Mouse (Mus musculus): Measurements from ENCODE around the gene Unc13d. TPM values are rescaled to one million over a fixed set of nuclear protein-coding genes. Genes with fewer than 3 reads are reported as not detected.

Unc13d gene
- polyA plus RNA-seq, 1 experiment from 2014 or later, result 7.2 TPM

GRCm38 (mm10) chr11:116064187-116064867 is 13.4 kb downstream of the Unc13d start:
- H3K27me3 ChIP-seq (ENCODE audit: insufficient read depth, poor library complexity, severe bottlenecking), result no peaks in the 10 kb centered on the region; the same call in 1 of the 2 replicates

GRCm38 (mm10) chr11:116063562-116063961 is 14.2 kb downstream of the Unc13d start:
- Histone ChIP-seq H3K27ac (no peak overlapping the region), H3K4me3 (no peak overlapping the region), H3K4me1 (peaks cover 26% of the 10 kb centered on the region), H3K27me3 (ENCODE audit: insufficient read depth, poor library complexity, severe bottlenecking) (no peaks in the 10 kb centered on the region; the same call in 1 of the 2 replicates), H3K9me3 (no peaks in the 10 kb centered on the region), H3K36me3 (peaks cover 38% of the 10 kb centered on the region)
- 65% methylated on average over 13 of the region's 13 CpGs for WGBS
- DNase-seq (ENCODE audit: low spot score), result no peak

More at GRCm38 (mm10) chr11:116064187-116064867, 13.4 kb downstream of the Unc13d start:
- Histone ChIP-seq H3K27ac (peak overlapping the region; percentile 37; the same call in 1 of the 2 replicates), H3K36me3 (peaks cover 31% of the 10 kb centered on the region), H3K4me3 (no peak overlapping the region), H3K4me1 (peaks cover 26% of the 10 kb centered on the region), H3K9me3 (no peaks in the 10 kb centered on the region)
- 56% methylated on average over 23 of the region's 23 CpGs for WGBS
- DNase-seq (ENCODE audit: low spot score), result no peak

- Histone ChIP-seq H3K4me1 (peaks cover 32% of the 10 kb centered on the region), H3K27me3 (ENCODE audit: insufficient read depth, poor library complexity, severe bottlenecking) (no peaks in the 10 kb centered on the region), H3K36me3 (peaks cover 49% of the 10 kb centered on the region), H3K4me3 (no peak overlapping the region), H3K27ac (no peak overlapping the region), H3K9me3 (no peaks in the 10 kb centered on the region)
- 69% methylated on average over 8 of the region's 8 CpGs for WGBS
- no peak for DNase-seq (ENCODE audit: low spot score)
Observed at GRCm38 (mm10) chr11:116062521-116062920, 15.2 kb downstream of the Unc13d start.

GRCm38 (mm10) chr11:116061641-116062415 is 15.9 kb downstream of the Unc13d start:
- Histone ChIP-seq H3K9me3 (no peaks in the 10 kb centered on the region), H3K36me3 (peaks cover 56% of the 10 kb centered on the region), H3K4me3 (no peak overlapping the region), H3K4me1 (peaks cover 37% of the 10 kb centered on the region), H3K27me3 (ENCODE audit: insufficient read depth, poor library complexity, severe bottlenecking) (no peaks in the 10 kb centered on the region), H3K27ac (no peak overlapping the region)
- DNase-seq (ENCODE audit: low spot score), result no peak
- WGBS, result 86% methylated on average over 13 of the region's 13 CpGs

- H3K36me3 ChIP-seq, result peaks cover 66% of the 10 kb centered on the region
Observed at GRCm38 (mm10) chr11:116060596-116060995, 17.2 kb downstream of the Unc13d start.

GRCm38 (mm10) chr11:116059691-116060025 is 18.1 kb downstream of the Unc13d start:
- Histone ChIP-seq H3K4me1 (peaks cover 39% of the 10 kb centered on the region), H3K4me3 (no peak overlapping the region), H3K9me3 (no peaks in the 10 kb centered on the region), H3K27me3 (ENCODE audit: insufficient read depth, poor library complexity, severe bottlenecking) (no peaks in the 10 kb centered on the region), H3K36me3 (peaks cover 75% of the 10 kb centered on the region), H3K27ac (no peak overlapping the region)
- WGBS, result 93% methylated on average over 11 of the region's 11 CpGs
- DNase-seq (ENCODE audit: low spot score), result no peak

More at GRCm38 (mm10) chr11:116060596-116060995, 17.2 kb downstream of the Unc13d start:
- Histone ChIP-seq H3K9me3 (no peaks in the 10 kb centered on the region), H3K4me3 (no peak overlapping the region), H3K4me1 (peaks cover 41% of the 10 kb centered on the region), H3K27ac (no peak overlapping the region), H3K27me3 (ENCODE audit: insufficient read depth, poor library complexity, severe bottlenecking) (no peaks in the 10 kb centered on the region)
- DNase-seq (ENCODE audit: low spot score), result no peak
- WGBS, result 84% methylated on average over 9 of the region's 9 CpGs

- DNase-seq (ENCODE audit: low spot score), result no peak
- 90% methylated on average over 17 of the region's 17 CpGs for WGBS
- Histone ChIP-seq H3K27ac (no peak overlapping the region), H3K9me3 (no peaks in the 10 kb centered on the region), H3K27me3 (ENCODE audit: insufficient read depth, poor library complexity, severe bottlenecking) (no peaks in the 10 kb centered on the region), H3K4me1 (peaks cover 34% of the 10 kb centered on the region), H3K4me3 (no peak overlapping the region), H3K36me3 (peaks cover 81% of the 10 kb centered on the region)
Observed at GRCm38 (mm10) chr11:116058868-116059690, 18.7 kb downstream of the Unc13d start.

GRCm38 (mm10) chr11:116058022-116058614 is 19.6 kb downstream of the Unc13d start:
- Histone ChIP-seq H3K4me1 (peaks cover 29% of the 10 kb centered on the region), H3K27ac (0 out of 2 replicates have a peak overlapping the region, but pooled peaks have one; percentile 37), H3K36me3 (peaks cover 91% of the 10 kb centered on the region), H3K9me3 (no peaks in the 10 kb centered on the region), H3K27me3 (ENCODE audit: insufficient read depth, poor library complexity, severe bottlenecking) (no peaks in the 10 kb centered on the region), H3K4me3 (no peak overlapping the region)
- no peak for DNase-seq (ENCODE audit: low spot score)
- WGBS, result 82% methylated on average over 12 of the region's 12 CpGs

GRCm38 (mm10) chr11:116057237-116057881 is 20.4 kb downstream of the Unc13d start:
- H3K27ac ChIP-seq, result 0 out of 2 replicates have a peak overlapping the region, but pooled peaks have one; percentile 23

GRCm38 (mm10) chr11:116055873-116056272 is 21.9 kb downstream of the Unc13d start:
- no peak for DNase-seq (ENCODE audit: low spot score)
- Histone ChIP-seq H3K27ac (no peak overlapping the region), H3K27me3 (ENCODE audit: insufficient read depth, poor library complexity, severe bottlenecking) (no peaks in the 10 kb centered on the region), H3K4me3 (no peak overlapping the region), H3K4me1 (peaks cover 23% of the 10 kb centered on the region), H3K9me3 (no peaks in the 10 kb centered on the region), H3K36me3 (peaks cover 100% of the 10 kb centered on the region)
- WGBS, result 82% methylated on average over 11 of the region's 11 CpGs

More at GRCm38 (mm10) chr11:116057237-116057881, 20.4 kb downstream of the Unc13d start:
- H3K4me1 ChIP-seq, result peaks cover 26% of the 10 kb centered on the region
- no peaks in the 10 kb centered on the region for H3K9me3 ChIP-seq
- H3K27me3 ChIP-seq (ENCODE audit: insufficient read depth, poor library complexity, severe bottlenecking), result no peaks in the 10 kb centered on the region
- no peak overlapping the region for H3K4me3 ChIP-seq
- peaks cover 98% of the 10 kb centered on the region for H3K36me3 ChIP-seq
- 41% methylated on average over 4 of the region's 4 CpGs for WGBS
- no peak for DNase-seq (ENCODE audit: low spot score)

- Histone ChIP-seq H3K36me3 (peaks cover 100% of the 10 kb centered on the region), H3K27me3 (ENCODE audit: insufficient read depth, poor library complexity, severe bottlenecking) (no peaks in the 10 kb centered on the region), H3K4me3 (no peak overlapping the region), H3K4me1 (peaks cover 23% of the 10 kb centered on the region), H3K27ac (no peak overlapping the region), H3K9me3 (0 out of 2 replicates have a peak, but pooled peaks cover 3% of the 10 kb centered on the region)
- DNase-seq (ENCODE audit: low spot score), result no peak
- WGBS, result 83% methylated on average over 9 of the region's 9 CpGs
Observed at GRCm38 (mm10) chr11:116053510-116054229, 24.1 kb downstream of the Unc13d start.

Data from heart, embryonic 10.5 days (tissue).